Mouse (Mus musculus) urinary bladder, postnatal 4 days (tissue): ENCODE measurements around the gene Tdgf1.
A peak's percentile ranks its signal among the peaks of the same experiment; 100 is the strongest.

Experiments
- DNase-seq, 2 experiments: peaks; one replicate each; pipeline ENCODE4 v3.0.0; 2021 to 2022; ENCODE audit warnings: low spot score in 2 of 2

Gene Tdgf1

GRCm38 (mm10) chr9:110945926-110946325, at the start of gene Tdgf1:
TSS of gene Tdgf1 (minus strand) at chr9:110946158.
- DNase-seq = no peak

GRCm38 (mm10) chr9:110994716-110995172, 48.8 kb upstream of the Tdgf1 start:
- peak; percentile 61 to 68 for DNase-seq

- no peak for DNase-seq
Measured at GRCm38 (mm10) chr9:110993281-110993709, 47.3 kb upstream of the Tdgf1 start.

- DNase-seq = no peak
Measured at GRCm38 (mm10) chr9:110990204-110990603, 44.2 kb upstream of the Tdgf1 start, which contains the start of gene Rtp3. TSS of gene Rtp3 (minus strand) at chr9:110990583.

GRCm38 (mm10) chr9:110989543-110989942, 43.6 kb upstream of the Tdgf1 start:
- no peak for DNase-seq

GRCm38 (mm10) chr9:110989141-110989540, 43.2 kb upstream of the Tdgf1 start:
- no peak for DNase-seq

GRCm38 (mm10) chr9:110988078-110988477, 42.1 kb upstream of the Tdgf1 start:
- DNase-seq = no peak

- no peak for DNase-seq
Measured at GRCm38 (mm10) chr9:110987331-110987730, 41.4 kb upstream of the Tdgf1 start.

- DNase-seq = no peak
Measured at GRCm38 (mm10) chr9:110985951-110986350, 40.0 kb upstream of the Tdgf1 start.

GRCm38 (mm10) chr9:110985541-110985940, 39.6 kb upstream of the Tdgf1 start:
- DNase-seq = no peak

GRCm38 (mm10) chr9:110984096-110984495, 38.1 kb upstream of the Tdgf1 start:
- DNase-seq = no peak

GRCm38 (mm10) chr9:110982351-110982750, 36.4 kb upstream of the Tdgf1 start:
- DNase-seq = no peak

- no peak for DNase-seq
Measured at GRCm38 (mm10) chr9:110979411-110979810, 33.5 kb upstream of the Tdgf1 start.

GRCm38 (mm10) chr9:110965910-110966231, 19.9 kb upstream of the Tdgf1 start:
- no peak for DNase-seq

- no peak for DNase-seq
Measured at GRCm38 (mm10) chr9:110965062-110965909, 19.3 kb upstream of the Tdgf1 start.

- DNase-seq = no peak
Measured at GRCm38 (mm10) chr9:110963566-110964115, 17.7 kb upstream of the Tdgf1 start.

- DNase-seq = no peak
Measured at GRCm38 (mm10) chr9:110961386-110961785, 15.4 kb upstream of the Tdgf1 start.

- no peak for DNase-seq
Measured at GRCm38 (mm10) chr9:110960230-110961149, 14.5 kb upstream of the Tdgf1 start.

GRCm38 (mm10) chr9:110959669-110960068, 13.7 kb upstream of the Tdgf1 start:
- no peak for DNase-seq

GRCm38 (mm10) chr9:110955962-110956361, 10.0 kb upstream of the Tdgf1 start:
- DNase-seq = no peak

GRCm38 (mm10) chr9:110954681-110955445, 8.9 kb upstream of the Tdgf1 start:
- DNase-seq = no peak
